Mouse (Mus musculus) olfactory bulb, adult 2 months (tissue): ENCODE measurements at regions not wholly inside any gene's neighbourhood (a gene's known extent, or its start where the extent isn't known, plus 50 kb on each side); places are given as distances from the start of the nearest gene placed in this dataset.

ENCODE experiments used
- CTCF ChIP-seq: fragments of 200-500 bp; IDR thresholded peaks from 2 replicates; pipeline ENCODE4 v1.5.1; 2012; ENCODE audit warnings: low read depth, mild to moderate bottlenecking, low read length, moderate library complexity; ENCODE audit not compliant: insufficient read depth
- POLR2A ChIP-seq: fragments of 200-500 bp; IDR thresholded peaks from 2 replicates; pipeline ENCODE4 v1.6.1; 2012; ENCODE audit warnings: mild to moderate bottlenecking, low read depth, low read length, moderate library complexity; ENCODE audit not compliant: insufficient read depth

DNA sequence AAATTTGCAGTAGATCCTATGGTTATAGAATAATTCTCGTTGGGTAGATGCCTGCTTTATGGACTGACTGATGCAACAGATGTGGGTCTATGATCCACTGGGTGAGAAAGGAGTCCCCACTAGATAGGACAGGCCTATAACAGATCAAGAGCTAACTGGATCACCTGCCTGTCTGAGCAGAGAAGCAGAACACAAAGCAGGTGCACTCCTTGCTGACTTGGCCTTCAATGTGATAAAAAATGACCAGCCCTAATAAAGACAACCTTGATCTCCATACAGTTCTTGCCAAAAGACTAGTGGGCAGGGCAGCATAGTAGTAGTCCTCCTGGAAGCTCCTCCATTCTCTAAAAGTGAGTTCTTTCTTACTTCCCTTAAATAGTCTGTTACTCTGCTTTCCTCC is 109.6 kb upstream of the Abcb5 start:
- TF ChIP-seq CTCF (no peak), POLR2A (no peak)
